Mouse (Mus musculus) hindbrain, embryonic 12.5 days (tissue): ENCODE data around the gene Siglecf. TPM values are rescaled to one million over a fixed set of nuclear protein-coding genes. Genes with fewer than 3 reads are reported as not detected.
"Not testable (repeated sequence)": the region's sequence is repeated elsewhere in the genome, so short reads cannot be mapped to it uniquely, and the experiment has no call there.

ENCODE experiments used
- ATAC-seq: fragments of 200-750 bp; cut with Nextera tagmentation; 2 replicates; pipeline ENCODE4 v1.8.0; 2017; ENCODE audit warnings: moderate TSS enrichment; ENCODE audit not compliant: low FRiP score
- H3K27ac ChIP-seq: fragments of 300-500 bp; sonication (generic); 2 replicates; pipeline ENCODE4 v1.5.1; 2016; ENCODE audit warnings: mild to moderate bottlenecking
- H3K27me3 ChIP-seq: fragments of 300-500 bp; sonication (generic); 2 replicates; pipeline ENCODE4 v1.6.1; 2016; ENCODE audit warnings: mild to moderate bottlenecking
- H3K36me3 ChIP-seq: fragments of 300-500 bp; sonication (generic); 2 replicates; pipeline ENCODE4 v1.6.1; 2016; ENCODE audit warnings: mild to moderate bottlenecking
- H3K4me1 ChIP-seq: fragments of 300-500 bp; sonication (generic); 2 replicates; pipeline ENCODE4 v1.6.1; 2016
- H3K4me2 ChIP-seq: fragments of 300-500 bp; sonication (generic); replicated peaks from 2 replicates; pipeline ENCODE4 v1.6.1; 2016; ENCODE audit warnings: mild to moderate bottlenecking
- H3K4me3 ChIP-seq: fragments of 300-500 bp; sonication (generic); 2 replicates; pipeline ENCODE4 v1.5.1; 2016; ENCODE audit warnings: mild to moderate bottlenecking
- H3K9ac ChIP-seq: fragments of 300-500 bp; sonication (generic); 2 replicates; pipeline ENCODE4 v1.6.1; 2016; ENCODE audit warnings: mild to moderate bottlenecking, moderate library complexity
- H3K9me3 ChIP-seq: fragments of 300-500 bp; sonication (generic); replicated peaks from 2 replicates; pipeline ENCODE4 v1.6.1; 2016; ENCODE audit warnings: mild to moderate bottlenecking
- WGBS: fragments of 180-500 bp; shearing (Covaris S2); methylation state at CpG from one replicate; pipeline ENCODE4 v1.1.7; 2016; 5-methylcytosine and 5-hydroxymethylcytosine counted together
- polyA plus RNA-seq: library from polyadenylated mRNA; unstranded; fragments of >200 nt; fragmentation: Nextera tagmentation; extraction: Ambion mirVana; gene quantifications from 2 replicates; pipeline ENCODE4 v1.2.1, GENCODE M21; 2016

The Siglecf gene
- polyA plus RNA-seq, 1 experiment from 2014 or later: not detected

DNA sequence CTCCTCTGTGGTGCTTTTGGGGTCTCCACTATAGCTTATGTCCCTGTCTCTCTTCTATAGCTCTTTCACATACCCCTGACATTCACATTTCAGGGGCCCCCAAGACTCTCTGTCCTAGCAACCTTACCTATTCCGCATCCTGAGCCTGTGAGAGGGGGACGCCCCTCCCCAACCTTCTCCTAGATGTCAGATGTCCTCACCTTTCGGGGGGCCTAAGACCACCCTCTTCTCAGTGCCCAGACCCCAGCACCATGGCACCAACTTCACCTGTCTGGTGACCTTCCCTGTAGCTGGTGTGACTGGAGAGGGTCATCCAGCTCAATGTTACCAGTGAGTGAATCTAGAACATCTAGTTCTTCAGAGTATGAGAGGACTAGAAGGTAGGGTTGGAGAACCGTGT, 6.7 kb upstream of the Siglecf start:
- ATAC-seq: no peak
- no peak overlapping the region for H3K27ac ChIP-seq
- H3K4me3 ChIP-seq: no peak overlapping the region
- H3K9ac ChIP-seq: no peak overlapping the region
- H3K4me2 ChIP-seq: no peak overlapping the region
- no peaks in the 10 kb centered on the region for H3K4me1 ChIP-seq
- no peaks in the 10 kb centered on the region for H3K36me3 ChIP-seq
- 75% methylated on average over 4 of the region's 4 CpGs for WGBS
- no peaks in the 10 kb centered on the region for H3K9me3 ChIP-seq
- H3K27me3 ChIP-seq: no peaks in the 10 kb centered on the region

DNA sequence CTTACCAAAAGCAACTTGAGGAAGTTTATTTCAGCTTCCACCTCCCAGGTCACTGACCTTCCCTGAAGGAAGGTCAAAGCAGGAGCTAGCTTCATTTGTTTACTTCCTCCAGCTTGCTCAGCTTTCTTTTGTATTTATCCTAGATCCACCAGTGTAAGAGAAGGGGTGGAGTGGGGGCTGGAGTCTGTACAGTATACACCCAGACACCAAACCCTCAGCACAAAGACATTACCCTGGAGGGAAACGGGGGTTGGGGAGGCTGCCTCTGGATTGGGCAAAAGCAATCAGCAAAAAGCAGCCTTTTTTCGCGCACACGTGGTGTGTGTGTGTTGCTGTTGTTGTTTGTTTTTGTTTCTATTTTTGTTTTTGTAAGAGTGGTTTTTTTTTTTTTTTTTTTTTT, 5.0 kb upstream of the Siglecf start:
- Histone ChIP-seq H3K27ac (no peak overlapping the region), H3K27me3 (no peaks in the 10 kb centered on the region), H3K9me3 (no peaks in the 10 kb centered on the region), H3K4me2 (no peak overlapping the region), H3K4me1 (no peaks in the 10 kb centered on the region), H3K4me3 (no peak overlapping the region), H3K9ac (no peak overlapping the region), H3K36me3 (no peaks in the 10 kb centered on the region)
- WGBS: 71% methylated on average over 4 of the region's 4 CpGs
- no peak for ATAC-seq

GRCm38 (mm10) chr7:43346571-43346970, 4.6 kb upstream of the Siglecf start:
- Histone ChIP-seq H3K9ac (no peak overlapping the region), H3K4me2 (no peak overlapping the region), H3K4me1 (no peaks in the 10 kb centered on the region), H3K27me3 (no peaks in the 10 kb centered on the region), H3K27ac (no peak overlapping the region), H3K36me3 (no peaks in the 10 kb centered on the region), H3K4me3 (no peak overlapping the region), H3K9me3 (no peaks in the 10 kb centered on the region)
- 84% methylated on average over 1 of the region's 1 CpGs for WGBS
- ATAC-seq: no peak

DNA sequence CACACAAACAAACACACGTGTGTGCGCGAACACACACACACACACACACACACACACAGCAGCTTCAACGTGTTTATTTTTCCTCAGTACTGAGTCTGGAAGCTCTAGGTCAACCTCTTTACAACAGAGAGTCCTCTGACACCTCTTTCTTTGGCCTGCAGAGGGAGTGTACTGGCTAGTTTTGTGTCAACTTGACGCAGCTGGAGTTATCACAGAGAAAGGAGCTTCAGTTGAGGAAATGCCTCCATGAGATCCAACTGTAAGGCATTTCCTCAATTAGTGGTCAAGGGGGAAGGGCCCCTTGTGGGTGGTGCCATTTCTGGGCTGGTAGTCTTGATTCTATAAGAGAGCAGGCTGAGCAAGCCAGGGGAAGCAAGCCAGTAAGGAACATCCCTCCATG, 1.5 kb upstream of the Siglecf start:
- 73% methylated on average over 5 of the region's 5 CpGs for WGBS
- H3K36me3 ChIP-seq, H3K27ac ChIP-seq, H3K9me3 ChIP-seq, H3K4me1 ChIP-seq, ATAC-seq, H3K9ac ChIP-seq, H3K4me2 ChIP-seq, H3K27me3 ChIP-seq, H3K4me3 ChIP-seq: not testable (repeated sequence)

DNA sequence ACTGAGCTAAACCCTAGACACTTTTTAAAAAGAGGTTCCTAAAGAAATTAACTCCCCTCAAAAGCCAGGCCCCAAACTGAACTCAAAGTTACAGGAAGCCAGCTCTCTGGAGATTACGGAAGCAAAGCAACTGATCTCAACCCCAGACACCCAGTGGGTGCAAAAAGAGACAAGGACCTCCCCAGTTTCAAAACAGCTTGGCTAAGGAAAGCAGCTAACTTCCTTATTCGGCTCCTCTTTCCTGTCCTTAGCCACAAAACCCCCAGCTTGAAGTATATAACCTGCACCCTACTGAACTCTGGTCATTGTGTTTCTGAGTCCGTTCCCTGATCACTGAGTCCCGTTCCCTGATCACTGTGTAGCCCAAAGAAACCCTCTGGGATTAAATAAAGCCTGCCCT, 2.0 kb downstream of the Siglecf start:
- H3K27me3 ChIP-seq: no peaks in the 10 kb centered on the region
- no peaks in the 10 kb centered on the region for H3K36me3 ChIP-seq
- H3K9ac ChIP-seq: no peak overlapping the region
- no peak overlapping the region for H3K4me2 ChIP-seq
- H3K9me3 ChIP-seq: no peaks in the 10 kb centered on the region
- WGBS: 77% methylated on average over 4 of the region's 4 CpGs
- H3K4me1 ChIP-seq: 0 out of 2 replicates have a peak, but pooled peaks cover 6% of the 10 kb centered on the region
- H3K4me3 ChIP-seq: no peak overlapping the region
- H3K27ac ChIP-seq: no peak overlapping the region
- ATAC-seq: no peak

DNA sequence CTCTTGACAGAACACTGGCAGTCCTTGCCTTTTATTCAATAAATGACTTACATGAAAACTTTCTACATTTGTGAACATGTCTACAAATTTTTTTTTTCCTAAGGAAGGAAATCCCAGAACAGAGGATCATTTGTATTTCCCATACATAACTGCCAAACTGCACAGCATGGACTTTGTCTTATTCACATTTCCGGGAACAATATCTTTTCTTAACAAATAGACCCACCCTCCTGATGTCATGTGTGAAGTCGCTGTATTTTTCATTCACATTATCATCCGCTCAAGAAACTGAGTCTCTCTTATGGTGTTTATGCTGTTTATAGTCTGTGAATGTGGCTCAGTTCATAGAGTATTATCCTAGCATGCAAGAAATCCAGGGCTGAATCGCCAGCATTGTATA, 2.6 kb downstream of the Siglecf start:
- Histone ChIP-seq H3K27ac (no peak overlapping the region), H3K4me1 (0 out of 2 replicates have a peak, but pooled peaks cover 6% of the 10 kb centered on the region), H3K36me3 (no peaks in the 10 kb centered on the region), H3K4me3 (no peak overlapping the region), H3K9me3 (no peaks in the 10 kb centered on the region), H3K9ac (no peak overlapping the region), H3K4me2 (no peak overlapping the region), H3K27me3 (no peaks in the 10 kb centered on the region)
- ATAC-seq: no peak
- 82% methylated on average over 4 of the region's 4 CpGs for WGBS

DNA sequence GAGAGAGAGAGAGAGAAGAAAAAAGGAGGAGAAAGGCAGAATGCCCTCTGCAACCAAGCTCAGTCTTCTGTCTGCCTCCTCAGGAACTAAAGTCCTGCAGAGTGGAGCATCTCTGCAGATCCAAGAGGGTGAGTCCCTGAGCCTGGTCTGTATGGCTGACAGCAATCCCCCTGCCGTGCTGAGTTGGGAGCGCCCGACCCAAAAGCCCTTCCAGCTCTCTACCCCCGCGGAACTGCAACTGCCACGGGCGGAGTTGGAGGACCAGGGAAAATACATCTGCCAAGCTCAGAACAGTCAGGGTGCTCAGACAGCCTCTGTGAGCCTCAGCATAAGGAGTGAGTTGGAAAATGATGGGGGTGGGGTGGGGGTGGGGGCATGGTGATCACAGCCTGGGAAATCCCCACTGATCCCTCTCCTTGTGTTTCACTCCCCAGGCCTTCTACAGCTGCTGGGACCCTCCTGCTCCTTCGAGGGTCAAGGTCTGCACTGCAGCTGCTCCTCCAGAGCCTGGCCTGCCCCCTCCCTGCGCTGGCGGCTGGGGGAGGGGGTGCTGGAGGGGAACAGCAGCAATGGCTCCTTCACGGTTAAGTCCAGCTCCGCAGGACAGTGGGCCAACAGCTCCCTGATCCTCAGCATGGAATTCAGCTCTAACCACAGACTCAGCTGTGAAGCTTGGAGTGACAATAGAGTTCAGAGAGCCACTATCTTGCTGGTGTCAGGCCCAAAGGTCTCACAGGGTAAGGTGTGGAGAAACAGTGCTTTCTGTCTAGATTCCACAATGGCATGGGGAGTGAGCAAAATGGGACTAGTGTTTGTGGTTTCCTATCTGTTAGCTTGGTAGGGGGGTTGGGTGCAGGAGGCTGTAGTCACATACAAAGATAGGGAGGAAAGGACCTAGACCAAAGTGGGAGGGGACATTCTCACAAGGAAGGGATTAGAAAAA, 4.0 kb downstream of the Siglecf start:
- Histone ChIP-seq H3K4me1 (0 out of 2 replicates have a peak, but pooled peaks cover 6% of the 10 kb centered on the region), H3K9me3 (no peaks in the 10 kb centered on the region), H3K4me3 (no peak overlapping the region), H3K4me2 (peak overlapping the region; percentile 24; the same call in 1 of the 2 replicates), H3K36me3 (no peaks in the 10 kb centered on the region), H3K27me3 (no peaks in the 10 kb centered on the region), H3K27ac (no peak overlapping the region), H3K9ac (peak overlapping the region; percentile 33; the same call in 1 of the 2 replicates)
- no peak for ATAC-seq
- 14% methylated on average over 12 of the region's 12 CpGs for WGBS

DNA sequence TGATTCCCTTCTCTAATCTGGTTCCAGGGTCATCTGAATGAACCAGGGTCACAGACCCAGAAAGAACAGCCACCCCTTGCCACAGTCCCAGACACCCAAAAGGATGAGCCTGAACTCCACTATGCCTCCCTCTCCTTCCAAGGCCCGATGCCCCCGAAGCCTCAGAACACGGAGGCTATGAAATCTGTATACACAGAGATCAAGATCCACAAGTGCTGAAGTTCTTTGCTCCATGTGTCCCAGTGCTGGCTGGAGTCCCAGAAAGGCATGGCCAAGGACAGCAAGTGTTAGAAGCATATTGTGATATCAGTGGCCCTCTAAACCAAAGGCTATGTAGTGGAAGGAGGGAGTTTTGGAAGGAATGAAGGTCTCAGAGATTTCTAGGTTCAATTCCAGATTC, 7.4 kb downstream of the Siglecf start:
- 91% methylated on average over 3 of the region's 3 CpGs for WGBS
- H3K4me3 ChIP-seq: no peak overlapping the region
- H3K4me1 ChIP-seq: 0 out of 2 replicates have a peak, but pooled peaks cover 6% of the 10 kb centered on the region
- H3K9ac ChIP-seq: no peak overlapping the region
- H3K9me3 ChIP-seq: no peaks in the 10 kb centered on the region
- H3K27ac ChIP-seq: no peak overlapping the region
- no peaks in the 10 kb centered on the region for H3K36me3 ChIP-seq
- ATAC-seq: no peak
- no peaks in the 10 kb centered on the region for H3K27me3 ChIP-seq
- no peak overlapping the region for H3K4me2 ChIP-seq

DNA sequence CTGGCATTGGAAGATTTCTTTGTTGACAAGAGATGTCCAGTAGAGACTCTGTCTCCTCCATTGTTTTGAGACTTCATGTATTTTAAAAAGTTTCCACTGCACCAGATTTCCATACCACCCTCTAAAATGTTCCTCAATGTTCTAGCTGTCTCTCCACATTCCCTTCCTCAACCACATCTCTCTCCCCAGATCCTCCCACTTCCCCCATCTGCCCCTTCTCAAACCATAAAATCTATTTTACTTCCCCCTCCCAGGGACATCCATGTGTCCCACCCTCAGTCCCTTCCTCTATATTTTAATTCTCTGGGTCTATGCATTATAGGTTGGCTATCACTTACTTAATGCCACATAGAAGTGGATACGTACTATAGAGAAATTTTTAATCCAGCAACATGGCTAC, 10.3 kb downstream of the Siglecf start:
- no peaks in the 10 kb centered on the region for H3K4me1 ChIP-seq
- no peaks in the 10 kb centered on the region for H3K36me3 ChIP-seq
- no peak overlapping the region for H3K27ac ChIP-seq
- no peak overlapping the region for H3K9ac ChIP-seq
- WGBS: 76% methylated on average over 1 of the region's 1 CpGs
- H3K9me3 ChIP-seq: no peaks in the 10 kb centered on the region
- no peak overlapping the region for H3K4me2 ChIP-seq
- H3K27me3 ChIP-seq: no peaks in the 10 kb centered on the region
- no peak for ATAC-seq
- no peak overlapping the region for H3K4me3 ChIP-seq

DNA sequence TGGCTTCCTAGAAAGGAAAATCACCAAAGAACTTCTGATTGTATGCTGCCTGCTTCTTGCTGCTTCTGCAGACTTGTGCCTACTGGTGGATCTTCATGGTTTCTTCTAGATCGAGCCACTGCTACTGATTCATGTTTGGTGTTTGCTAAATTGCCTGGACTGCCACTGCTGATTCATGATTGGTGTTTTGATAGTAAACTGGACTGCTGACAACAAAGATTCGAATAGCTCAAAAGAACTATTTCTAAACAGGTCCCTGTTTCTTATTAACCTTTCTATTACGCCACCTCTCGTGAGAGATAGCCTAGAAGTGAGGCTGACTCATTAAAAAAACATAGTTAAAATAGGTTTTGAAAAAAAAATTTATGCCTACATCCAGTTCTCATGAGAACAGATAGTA, 10.9 kb downstream of the Siglecf start:
- Histone ChIP-seq H3K4me1 (no peaks in the 10 kb centered on the region), H3K9ac (no peak overlapping the region), H3K9me3 (no peaks in the 10 kb centered on the region), H3K4me2 (no peak overlapping the region), H3K27me3 (no peaks in the 10 kb centered on the region), H3K36me3 (no peaks in the 10 kb centered on the region), H3K27ac (no peak overlapping the region), H3K4me3 (no peak overlapping the region)
- ATAC-seq: no peak
- 77% methylated on average over 4 of the region's 4 CpGs for WGBS

DNA sequence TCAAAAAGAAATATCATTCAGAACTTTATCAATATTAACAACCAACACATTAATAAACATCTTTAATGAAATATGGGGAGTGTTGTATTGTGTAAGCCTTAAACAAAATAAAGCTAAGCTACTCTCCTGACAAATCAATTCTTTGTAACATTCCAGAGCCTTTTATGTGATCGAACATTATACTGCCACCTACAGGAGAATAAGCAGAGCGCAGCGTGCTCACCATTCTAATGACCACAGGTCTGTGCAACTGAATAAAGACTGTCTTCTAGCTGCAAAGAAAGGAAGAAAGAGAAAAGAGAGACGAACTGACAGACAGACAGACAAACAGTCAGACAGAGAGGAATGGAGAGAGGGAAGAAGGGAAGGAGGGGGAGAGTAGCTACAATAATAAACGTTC, 27.1 kb downstream of the Siglecf start:
- no peaks in the 10 kb centered on the region for H3K27me3 ChIP-seq
- no peak overlapping the region for H3K4me2 ChIP-seq
- ATAC-seq: no peak
- H3K4me1 ChIP-seq: no peaks in the 10 kb centered on the region
- H3K4me3 ChIP-seq: no peak overlapping the region
- H3K9me3 ChIP-seq: no peaks in the 10 kb centered on the region
- H3K9ac ChIP-seq: no peak overlapping the region
- no peaks in the 10 kb centered on the region for H3K36me3 ChIP-seq
- H3K27ac ChIP-seq: no peak overlapping the region
- WGBS: 23% methylated on average over 5 of the region's 5 CpGs

- Histone ChIP-seq H3K9ac (no peak overlapping the region), H3K36me3 (no peaks in the 10 kb centered on the region), H3K9me3 (no peaks in the 10 kb centered on the region), H3K27ac (no peak overlapping the region), H3K4me3 (no peak overlapping the region), H3K4me1 (no peaks in the 10 kb centered on the region), H3K27me3 (no peaks in the 10 kb centered on the region), H3K4me2 (no peak overlapping the region)
- WGBS: 83% methylated on average over 8 of the region's 8 CpGs
- ATAC-seq: no peak
These were observed 41.4 kb downstream of the Siglecf start for GRCm38 (mm10) chr7:43392349-43393121.
